Mouse (Mus musculus) right cerebral cortex, adult 2 months (tissue): ENCODE data around the gene Nudt6.
A peak's percentile ranks its signal among the peaks of the same experiment; 100 is the strongest.

Experiments
- DNase-seq, 2 experiments: peaks; one replicate each; pipeline ENCODE4 v3.0.0; 2021 to 2022; ENCODE audit warnings: low spot score in 2 of 2

Gene Nudt6

DNA sequence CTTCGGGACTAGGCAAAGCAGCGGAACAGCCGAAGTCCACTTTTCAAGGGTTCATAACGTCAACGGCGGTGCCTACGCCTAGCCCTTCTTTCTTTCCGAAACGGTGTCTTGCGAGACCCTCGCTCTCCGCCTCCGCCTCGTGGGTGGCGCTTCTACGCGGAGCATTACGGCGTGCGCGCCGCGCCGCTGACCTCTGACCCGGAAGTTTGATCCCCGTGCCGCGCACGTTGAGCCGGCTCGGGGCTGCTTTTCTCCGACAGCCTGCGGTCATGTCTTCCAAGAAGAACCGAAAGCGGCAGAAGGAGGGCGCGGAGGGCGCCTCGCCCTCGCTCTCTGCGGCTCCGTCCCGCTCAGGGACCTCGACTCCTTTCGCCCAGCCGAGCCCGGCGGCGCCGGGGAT is at the start of gene Nudt6:
Gene Nudt6 (minus strand): TSS at position 140 of the 400 bp plus-strand sequence.
- peak; percentile 92 to 93 for DNase-seq

DNA sequence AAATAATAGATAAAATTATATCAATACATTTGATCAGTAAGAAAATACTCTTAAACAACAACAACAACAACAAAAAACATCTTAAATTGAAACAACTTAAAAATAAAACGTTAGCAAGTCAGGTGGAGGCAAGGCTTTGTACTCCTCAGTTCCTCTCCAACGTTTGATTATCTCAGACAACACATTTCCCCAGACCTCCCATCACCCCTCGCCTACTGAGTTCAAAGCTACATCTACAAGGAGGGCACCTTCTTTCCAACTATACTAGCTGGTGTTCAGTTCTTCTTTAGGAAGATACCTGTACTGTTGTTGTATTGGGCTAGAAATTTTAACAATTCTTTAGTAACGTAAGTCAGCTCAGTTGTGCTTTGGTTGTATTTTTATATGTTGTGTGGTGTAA is 49.3 kb upstream of the Nudt6 start:
- no peak for DNase-seq

DNA sequence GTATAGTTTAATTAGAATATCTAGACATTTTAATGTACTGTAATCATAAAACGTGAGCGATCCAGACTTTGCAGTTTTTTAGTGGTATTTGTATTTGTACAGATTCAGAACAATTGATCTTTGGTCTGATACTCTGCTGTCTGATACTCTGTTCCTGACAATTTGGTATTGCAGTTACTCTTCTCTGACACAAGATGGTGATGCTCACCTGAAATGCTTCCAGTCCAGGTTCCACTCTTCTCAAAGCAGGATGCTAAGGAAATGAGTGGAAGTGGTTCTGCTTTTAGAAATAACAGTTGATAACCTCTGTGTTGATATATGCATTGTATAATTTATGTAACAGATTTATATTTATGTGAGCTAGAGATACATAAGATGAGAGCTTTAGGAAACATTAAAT is 48.2 kb upstream of the Nudt6 start:
- no peak for DNase-seq

DNA sequence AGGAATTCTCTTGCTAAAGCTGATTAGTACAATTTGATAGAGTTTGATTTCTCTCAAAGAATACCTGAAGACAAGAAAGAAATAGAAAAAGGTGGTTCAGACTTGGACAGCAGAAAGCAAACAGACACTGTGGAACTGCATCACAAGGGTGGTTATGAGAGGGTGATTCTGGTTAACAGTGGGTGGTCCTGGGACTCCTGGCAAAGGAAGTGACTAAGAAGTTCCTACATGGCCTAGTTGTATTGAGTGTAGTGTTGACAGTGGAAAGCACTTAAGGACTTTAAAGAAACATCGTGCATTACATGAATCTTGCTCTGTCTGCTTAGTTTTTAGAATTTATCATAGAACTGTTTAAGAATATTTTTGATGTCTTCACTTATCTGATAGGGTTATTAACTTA is 36.0 kb upstream of the Nudt6 start:
- DNase-seq, result no peak

DNA sequence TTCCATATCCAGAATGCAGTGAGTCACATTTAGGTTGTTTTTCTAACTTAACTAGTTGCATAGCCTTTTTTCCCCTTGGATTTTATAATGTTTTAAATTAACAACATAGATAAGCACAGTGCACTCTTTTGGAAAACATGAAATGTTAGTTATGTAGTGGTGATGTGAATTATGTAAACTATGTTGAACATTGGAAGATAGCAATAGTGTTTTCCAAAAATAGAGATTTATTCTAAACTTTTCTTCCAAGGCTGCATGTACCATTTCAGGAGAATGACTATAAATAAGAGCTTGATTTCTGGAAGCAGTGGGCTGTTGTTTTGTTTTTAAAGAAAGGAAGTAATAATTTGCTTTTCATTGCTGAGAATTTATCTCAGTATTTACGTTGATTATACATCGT is 23.4 kb upstream of the Nudt6 start:
- DNase-seq, result no peak

DNA sequence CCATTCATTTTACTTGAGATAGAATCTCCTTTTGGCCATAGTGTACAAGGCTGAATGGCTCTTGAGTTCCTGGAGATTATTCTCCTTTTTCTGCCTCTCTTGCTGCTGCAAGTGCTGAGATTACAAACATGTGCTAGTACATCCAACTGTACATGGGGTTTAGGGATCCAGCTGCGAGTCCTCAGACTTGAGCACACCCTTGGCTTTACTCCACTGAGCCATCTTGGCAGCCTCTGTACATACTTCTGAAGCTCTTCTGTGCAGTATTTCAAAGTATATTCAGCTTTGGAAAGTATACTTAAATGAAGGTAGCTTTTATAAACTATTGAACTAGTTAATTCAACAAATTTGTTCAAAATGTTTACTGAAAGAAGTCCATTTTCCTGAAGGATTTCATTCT is 19.8 kb upstream of the Nudt6 start:
- DNase-seq, result no peak

DNA sequence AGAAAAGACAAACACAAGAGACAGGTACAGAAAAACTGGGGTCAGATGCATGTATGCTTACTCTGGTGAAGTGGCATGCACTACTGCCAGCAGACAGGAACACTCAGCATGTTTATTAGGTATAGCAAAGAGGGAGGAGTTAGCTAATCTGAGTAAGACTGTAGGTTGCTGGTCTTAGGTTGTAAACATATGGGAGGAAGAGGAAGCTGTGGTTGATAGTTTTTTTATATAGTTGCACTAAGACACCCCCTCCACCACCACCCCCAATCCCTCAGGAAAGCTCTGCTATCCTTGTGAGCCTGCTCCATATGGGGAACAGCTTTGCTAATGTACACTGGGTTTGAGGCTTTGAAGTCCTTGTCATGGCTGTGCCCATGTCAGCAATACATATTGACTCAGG is 10.3 kb upstream of the Nudt6 start:
- DNase-seq, result no peak

DNA sequence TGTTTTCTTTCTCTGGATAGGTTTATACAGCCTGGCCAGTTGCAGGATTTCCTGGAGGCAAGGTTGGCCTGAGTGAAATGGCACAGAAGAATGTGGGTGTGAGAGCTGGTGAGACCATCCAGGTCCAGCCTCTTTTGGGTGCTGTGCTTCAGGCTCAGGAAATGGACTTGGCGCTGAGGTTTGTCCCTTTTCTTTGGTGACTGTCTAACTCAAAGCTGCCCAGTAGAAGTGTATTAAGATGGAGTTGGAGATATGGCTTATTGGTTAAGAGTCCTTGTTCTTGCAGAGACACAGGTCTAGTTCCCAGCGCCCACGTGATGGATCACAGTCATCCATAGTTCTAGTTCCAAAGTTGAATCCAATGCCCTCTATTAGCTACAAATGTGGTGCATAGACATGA is 6.1 kb upstream of the Nudt6 start:
- no peak for DNase-seq

DNA sequence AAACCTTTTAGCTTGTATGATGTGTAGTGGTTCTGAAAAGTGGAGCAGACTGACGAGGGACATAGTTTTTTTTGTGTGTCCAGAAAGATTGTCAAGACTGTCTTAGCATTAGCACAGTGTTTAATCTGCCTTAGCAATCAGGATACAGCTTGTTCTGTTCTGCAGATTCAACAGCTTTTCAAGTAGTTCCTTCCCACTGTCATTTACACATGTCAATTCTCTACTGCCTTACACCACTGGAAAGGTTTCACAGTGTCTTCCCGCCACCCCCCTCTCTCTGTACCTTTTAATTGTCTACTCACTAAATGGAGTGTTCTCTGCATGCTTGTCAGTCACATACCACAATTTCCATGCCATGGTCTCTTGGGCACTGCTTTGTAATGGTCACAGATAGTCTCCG is 1.2 kb upstream of the Nudt6 start:
- no peak for DNase-seq

DNA sequence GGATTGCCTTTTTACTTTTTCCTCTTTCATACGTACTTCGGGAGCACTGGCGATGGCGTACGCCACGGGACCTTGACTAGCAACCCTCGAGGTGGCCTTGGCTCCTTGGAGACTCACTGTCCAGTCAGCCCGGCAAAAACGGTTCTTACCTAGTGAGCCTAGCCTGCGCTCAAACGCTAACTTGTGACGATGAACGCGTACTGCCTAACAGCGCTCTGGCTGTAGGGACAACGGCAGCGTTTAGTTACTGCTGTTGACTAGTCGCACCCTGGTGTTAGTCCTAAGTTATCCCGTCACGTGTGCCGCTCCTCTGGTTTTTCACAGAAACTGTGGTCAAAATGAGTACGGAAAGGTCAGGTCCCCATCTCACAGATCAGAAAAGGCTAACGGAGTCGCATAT is 630 bp upstream of the Nudt6 start:
- DNase-seq, result peak; percentile 26 to 52

DNA sequence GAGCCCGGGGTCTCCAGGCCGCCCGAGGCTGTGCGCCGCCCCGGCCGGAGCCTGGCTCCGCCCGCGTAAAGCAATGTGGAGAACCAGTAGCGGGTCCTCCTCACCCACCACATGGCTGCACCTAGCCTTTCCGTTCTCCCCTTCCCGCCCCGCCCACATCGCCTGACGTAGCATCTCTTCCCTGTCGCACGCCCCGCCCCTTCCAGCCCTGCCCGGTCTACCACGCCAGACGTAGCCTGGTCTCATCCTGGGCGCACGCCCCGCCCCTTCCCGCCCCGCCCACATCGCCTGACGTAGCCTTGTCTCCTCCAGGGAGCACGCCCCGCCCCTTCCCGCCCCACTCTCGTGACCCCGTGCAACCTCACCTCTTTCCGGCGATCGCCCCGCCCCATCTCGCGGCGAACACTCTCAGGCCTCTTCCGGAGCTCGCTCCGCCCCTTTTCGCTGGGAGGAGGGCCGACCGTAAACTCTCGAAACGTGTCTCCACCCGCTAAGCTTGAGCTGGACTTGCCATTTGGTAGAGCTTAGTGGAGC is 486 bp downstream of the Nudt6 start, which contains the start of gene Spata5:
Gene Spata5 (plus strand): TSS at position 439 of the 534 bp plus-strand sequence.
- peak; percentile 94 to 95 for DNase-seq

DNA sequence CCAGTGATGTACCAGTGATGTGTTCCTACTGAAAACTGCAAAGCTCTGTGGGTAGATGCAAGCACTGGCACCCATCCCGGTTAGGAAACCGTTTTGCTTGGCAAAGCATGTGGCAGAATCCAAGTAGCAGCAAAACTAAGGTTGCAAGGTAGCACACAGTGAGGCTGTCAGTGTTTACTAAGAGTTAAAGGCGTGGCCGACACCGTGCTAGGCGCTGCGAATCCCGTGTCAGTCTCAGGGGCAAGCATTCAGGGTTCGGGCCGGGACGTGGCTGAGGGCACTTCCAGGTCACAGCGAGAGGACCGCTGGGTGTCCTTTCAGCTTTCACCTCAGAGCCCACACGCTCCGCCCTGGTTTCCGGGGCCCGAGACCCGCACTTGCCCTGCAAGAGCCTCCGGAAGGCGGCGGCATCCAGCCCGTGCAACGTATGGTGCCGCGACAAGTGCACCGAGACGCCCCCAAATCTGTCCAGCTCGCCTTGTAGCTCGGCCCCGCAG is 1.0 kb downstream of the Nudt6 start:
- DNase-seq, result peak; percentile 61 to 76

DNA sequence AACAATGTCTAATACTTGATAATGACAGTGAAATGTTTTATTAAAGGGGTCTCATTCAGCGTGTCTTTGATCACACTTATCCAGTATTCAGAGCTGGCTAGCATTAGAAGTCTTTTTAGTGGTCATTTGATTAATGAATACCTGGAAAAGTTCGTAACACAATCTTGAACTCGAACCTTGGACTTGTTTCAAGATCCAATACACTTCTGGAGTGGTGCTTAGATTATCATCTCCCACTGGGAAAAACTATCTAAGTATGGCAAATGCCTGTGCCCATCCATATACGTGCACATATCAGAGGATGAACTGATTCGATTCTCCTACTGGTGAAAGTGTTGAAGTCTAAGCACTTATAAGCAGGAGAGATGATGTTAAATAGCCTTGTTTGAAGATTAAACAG is 1.7 kb downstream of the Nudt6 start:
- no peak for DNase-seq

DNA sequence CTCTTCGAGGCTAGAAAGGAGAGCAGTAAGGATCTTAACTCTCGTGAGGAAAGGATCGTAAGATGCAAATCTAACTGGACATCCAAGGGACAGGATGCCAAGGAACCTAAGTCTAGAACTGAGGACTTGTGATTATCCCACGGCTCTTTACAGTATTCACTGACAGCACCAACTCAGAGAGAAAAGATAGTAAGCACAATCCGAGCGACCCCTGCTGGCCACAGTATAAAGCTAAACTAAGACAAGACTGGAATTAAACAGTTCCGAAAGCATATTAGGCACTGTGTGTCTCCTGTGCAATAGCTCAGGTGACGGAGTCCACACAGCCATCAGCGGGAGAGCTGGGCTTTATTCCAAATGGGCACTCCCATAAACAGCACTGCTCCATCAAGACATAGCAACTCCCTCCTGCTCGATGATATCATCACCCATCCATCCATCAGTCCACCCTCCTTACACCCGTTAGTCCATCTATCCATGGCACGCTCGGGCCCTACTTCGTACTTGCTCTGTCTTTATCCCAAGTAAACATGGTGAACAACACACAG is 5.5 kb downstream of the Nudt6 start:
- DNase-seq, result peak; percentile 88 to 90

DNA sequence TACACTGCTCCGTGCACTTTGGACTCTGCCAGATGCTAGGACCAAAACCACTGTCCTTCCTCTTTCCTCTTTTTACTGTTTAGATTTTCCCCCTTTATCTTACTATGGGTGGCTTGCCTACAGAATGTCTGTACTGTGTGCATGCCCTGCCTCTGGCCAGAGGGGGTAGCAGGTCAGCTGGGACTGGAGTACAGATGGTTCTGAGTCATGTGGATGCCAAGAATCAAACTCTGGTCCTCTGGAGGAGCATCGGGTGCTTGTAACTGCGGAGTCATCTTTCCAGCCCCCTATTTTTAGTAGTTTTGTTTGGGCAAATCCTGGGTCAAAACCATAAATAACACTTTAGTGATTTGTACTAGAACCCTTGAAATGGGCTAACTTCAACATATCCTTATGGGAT is 6.6 kb downstream of the Nudt6 start:
- no peak for DNase-seq

DNA sequence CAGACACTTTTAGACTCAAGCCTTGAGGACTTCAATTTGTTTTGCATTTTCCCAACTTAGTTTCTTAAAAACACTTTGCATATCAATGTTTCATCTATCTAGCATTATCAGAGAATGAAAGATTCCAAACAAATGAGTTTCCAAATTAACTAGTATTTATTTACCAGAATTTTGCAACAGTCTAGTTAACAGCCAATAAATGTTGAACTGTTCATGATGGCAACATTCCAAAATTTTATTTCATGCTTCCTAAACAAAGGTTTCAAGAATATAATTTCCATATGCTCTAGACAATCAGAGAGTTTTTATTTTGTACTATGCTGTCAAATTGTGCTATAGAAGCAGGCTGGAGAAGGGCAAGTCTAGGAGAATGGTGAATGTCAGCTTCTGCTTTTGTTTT is 12.4 kb downstream of the Nudt6 start:
- DNase-seq, result no peak

DNA sequence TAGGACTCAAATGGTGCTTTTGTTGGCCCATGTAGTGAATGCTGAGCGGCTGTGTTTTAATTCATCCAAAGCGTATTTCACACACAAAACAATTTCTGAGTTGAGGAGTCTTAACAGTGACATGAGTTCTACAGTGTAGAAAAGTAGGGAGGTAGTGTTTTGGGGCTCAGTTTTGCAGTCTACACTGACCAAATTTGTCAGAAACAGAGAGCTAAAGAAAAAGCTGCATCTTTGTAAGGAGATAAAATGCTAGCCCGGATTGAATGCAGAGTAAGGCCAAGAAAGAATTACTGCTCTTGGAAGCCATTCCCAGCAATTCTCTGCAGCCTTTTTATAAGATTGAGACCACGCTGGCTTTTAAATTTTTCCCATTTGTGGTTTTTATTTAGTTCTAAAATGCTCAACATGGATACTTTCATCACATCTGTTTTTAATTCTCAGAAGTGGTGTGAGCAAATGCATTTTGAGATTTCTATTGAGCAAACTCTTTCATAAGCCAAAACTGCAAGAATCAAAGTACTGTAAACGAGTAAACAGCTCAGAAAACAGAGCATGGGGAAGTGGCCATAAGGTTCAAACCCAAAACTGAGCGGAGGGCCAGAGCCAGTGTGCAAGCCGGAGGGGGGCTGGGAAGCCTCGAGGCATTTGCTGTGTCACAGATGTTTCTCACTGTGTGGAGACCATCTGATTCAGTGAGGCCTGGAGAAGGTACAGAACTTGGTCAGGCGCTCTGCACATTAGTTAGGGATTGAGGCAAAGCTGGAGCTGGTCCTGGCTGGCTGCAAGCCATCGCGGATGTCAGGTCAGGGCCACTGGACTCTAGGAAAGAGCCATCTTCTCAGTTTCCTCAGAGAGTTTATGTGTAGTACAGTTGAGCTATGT is 18.0 kb downstream of the Nudt6 start:
- DNase-seq, result no peak

DNA sequence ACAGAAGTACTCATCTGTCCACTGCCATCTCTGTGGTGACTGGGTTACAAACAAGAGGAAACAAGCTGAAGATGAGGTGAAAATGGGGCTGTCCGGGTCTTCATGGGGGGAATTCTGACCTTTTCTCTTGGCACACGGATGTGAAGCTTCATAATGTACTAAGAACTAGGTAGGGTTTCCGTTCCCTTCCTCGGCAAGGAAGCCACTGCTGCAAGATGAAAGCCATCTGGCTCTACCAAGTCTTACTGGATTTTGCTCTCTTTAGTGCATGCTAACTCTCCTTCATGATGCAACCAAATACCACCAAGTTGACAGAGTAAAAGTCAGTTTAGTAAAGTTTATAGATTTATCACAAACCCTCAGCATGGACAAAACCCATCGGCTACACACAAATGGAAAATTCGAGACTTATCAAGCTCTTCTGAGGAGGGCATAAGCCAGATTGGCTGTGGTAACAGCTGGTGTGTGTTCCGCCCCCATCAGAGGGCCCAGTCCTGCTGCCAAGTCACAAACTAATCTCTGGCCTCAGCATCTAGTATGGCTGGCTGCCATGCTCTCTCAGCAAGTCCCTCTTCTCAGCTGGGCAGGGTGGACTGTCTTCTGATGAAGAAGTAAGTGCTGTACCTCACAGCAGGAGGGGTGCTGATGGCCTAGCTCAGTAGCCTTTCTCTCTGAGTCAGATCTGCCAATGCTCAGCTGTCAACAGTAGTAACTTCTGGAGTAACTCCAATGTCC is 21.2 kb downstream of the Nudt6 start:
- no peak for DNase-seq

DNA sequence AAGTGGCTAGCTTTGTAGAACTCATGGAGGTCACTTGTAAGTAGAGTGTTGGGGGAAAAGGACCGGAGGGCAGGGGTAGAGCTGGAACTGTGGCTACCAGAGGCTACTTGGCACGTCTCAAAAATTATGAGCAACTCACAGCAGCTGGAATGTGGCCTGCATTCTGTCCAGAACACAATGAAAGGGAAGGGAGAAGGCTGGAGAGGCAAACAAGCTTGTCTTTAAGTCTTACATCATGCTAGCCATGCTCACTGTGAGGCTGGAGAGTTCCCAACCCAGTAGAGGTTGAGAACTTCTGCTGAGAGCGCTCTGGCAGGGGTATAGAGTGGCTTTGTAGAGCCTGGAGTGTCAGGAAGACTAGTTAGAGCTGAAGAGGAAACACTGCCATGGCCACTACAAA is 22.4 kb downstream of the Nudt6 start:
- no peak for DNase-seq

DNA sequence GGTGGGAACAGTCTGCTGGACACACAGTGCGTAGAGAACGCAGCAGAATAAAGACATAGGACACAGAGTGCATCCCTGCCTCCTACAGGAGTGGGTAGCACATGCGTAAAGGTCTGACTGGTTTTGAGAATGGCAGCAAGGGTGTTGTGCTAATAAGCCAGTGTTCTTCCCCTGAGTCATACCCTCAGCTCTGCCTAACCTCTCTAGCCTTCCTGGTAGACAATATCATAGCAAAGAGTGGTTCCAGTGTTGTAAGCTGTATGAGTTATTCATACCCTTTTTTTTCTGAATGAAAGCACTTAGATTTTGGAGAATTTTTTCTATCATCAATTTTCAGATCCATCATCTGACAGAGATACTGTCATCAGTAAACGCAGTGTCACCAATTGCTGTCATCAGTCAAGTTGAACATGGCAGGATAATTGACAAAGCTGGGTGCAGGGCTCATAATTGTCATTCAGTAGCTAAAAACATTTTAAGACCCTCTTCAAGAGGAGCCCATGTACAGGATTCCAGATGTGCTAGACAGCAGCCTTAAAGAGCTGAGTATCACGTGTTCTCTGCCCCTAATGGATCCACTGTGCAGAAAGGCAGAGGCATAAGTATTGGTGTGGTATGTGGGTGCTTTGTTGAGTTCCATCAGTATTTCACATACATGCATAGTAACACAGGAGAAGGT is 22.9 kb downstream of the Nudt6 start:
- no peak for DNase-seq

DNA sequence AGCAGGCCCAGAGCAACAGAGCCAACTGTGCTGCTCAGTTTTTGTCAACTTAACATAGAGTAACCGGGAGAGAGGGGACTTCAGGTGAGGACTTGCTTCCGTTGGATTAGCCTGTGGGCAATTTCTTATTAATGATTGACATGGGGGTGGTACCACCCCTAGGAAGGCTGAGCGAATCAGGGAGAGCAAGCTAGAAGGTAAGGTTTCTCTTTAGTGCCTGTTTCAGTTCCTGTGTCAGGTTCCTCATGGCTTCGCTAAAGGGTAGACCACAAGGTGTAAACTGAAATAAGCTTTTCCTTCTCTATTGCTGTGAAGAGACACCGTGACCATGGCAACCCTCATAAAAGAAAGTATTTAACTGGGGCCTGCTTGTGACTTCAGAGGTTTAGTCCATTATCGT is 32.7 kb downstream of the Nudt6 start:
- DNase-seq, result no peak
